Mouse (Mus musculus) heart, adult 2 months (tissue): ENCODE measurements around the gene Kat5.

Source experiments
- CTCF ChIP-seq: fragments of 200-600 bp; IDR thresholded peaks from 2 replicates; pipeline ENCODE4 v1.8.1; 2022; ENCODE audit warnings: antibody characterized with exemption, mild to moderate bottlenecking, moderate library complexity
- POLR2A ChIP-seq: fragments of 200-500 bp; IDR thresholded peaks from 2 replicates; pipeline ENCODE4 v1.6.1; 2011; ENCODE audit warnings: mild to moderate bottlenecking, low read depth, low read length, control low read depth; ENCODE audit not compliant: insufficient read depth

DNA sequence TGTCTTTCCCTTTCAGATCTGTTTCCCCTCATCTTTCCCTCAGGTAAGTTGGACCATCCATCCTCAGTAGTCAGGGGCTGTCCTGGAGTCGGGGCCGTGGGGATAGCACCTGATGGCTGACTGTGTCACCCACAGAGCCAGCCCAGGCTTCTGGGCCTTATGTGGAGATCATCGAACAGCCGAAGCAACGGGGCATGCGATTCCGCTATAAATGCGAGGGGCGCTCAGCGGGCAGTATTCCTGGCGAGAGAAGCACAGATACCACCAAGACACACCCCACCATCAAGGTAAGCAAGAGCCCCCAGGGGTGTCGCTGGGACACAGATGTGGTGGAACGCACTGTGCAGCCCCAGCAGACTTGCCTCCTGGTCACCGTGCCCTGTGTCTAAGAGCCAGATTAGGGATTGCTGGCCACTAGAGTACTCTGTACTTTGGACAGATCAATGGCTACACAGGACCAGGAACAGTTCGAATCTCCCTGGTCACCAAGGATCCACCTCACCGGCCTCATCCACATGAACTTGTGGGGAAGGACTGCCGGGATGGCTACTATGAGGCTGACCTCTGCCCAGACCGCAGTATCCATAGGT, 28.5 kb upstream of the Kat5 start:
- TF ChIP-seq POLR2A (no peak), CTCF (no peak)
